Mouse (Mus musculus): ENCODE results near the gene Igdcc4. TPM values are rescaled to one million over a fixed set of nuclear protein-coding genes. Genes with fewer than 3 reads are reported as not detected.
A peak's percentile ranks its signal among the peaks of the same experiment; 100 is the strongest.

Igdcc4 gene
- polyA plus RNA-seq, 1 experiment from 2014 or later = 9.4 TPM

DNA sequence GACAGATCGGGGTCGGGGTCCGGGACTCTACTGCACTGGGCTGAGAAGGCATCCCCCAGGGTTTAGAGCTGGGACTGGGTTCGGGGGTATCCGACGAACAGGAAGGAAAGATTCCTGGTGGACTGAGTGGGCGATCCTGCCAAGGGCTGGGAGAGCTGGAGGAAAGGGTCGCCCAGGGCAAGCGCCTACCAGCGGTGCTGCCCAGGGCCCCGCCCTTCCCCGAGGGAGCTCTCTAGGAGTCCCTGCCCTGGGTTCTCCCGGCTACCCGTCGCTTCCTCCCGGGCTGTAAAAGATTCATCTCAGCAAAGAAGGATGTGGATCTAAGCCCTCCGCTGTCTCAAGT is 40.7 kb downstream of the Igdcc4 start:
- Histone ChIP-seq H3K4me1 (ENCODE audit: control insufficient read depth, low read depth, low read length) (peaks cover 3% of the 10 kb centered on the region; the same call in 1 of the 2 replicates), H3K9me3 (replicated peaks; ENCODE audit: control insufficient read depth, low read length) (no peaks in the 10 kb centered on the region), H3K9ac (ENCODE audit: low read depth, low read length) (no peak overlapping the region), H3K4me2 (ENCODE audit: low read depth, low read length) (peak overlapping the region; percentile 79), H3K4me3 (ENCODE audit: low read depth, low read length) (peak overlapping the region; percentile 59), H3K27me3 (ENCODE audit: control insufficient read depth, insufficient read depth, low read depth, low read length) (peaks cover 60% of the 10 kb centered on the region), H3K36me3 (ENCODE audit: control insufficient read depth, insufficient read depth) (no peaks in the 10 kb centered on the region), H3K27ac (ENCODE audit: low read length) (no peak overlapping the region)
- no peak; the same call in 1 of the 2 replicates for ATAC-seq (ENCODE audit: low read depth)
- under 1% methylated on average over 17 of the region's 17 CpGs for WGBS (ENCODE audit: insufficient replicate concordance)

DNA sequence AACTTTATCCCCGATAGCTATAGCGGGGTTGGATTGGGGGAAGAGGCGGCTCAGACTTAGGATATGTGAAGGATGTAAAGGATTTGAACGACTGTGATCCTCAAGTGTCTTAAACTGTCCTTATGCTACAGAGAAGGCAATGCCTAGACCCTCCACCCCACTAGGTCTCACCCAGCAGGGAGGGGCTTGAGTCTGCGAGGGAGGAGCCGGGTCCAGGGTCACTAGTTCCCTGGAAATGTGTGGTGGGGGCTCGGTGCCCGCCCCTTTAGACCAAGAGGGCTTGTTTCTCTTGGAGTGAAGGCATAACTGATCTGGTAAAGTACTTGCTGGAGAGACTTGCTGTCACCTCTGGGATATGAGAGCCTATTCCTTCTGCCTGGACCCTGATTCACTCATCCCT is 41.1 kb downstream of the Igdcc4 start:
- Histone ChIP-seq H3K4me3 (ENCODE audit: low read depth, low read length) (no peak overlapping the region), H3K36me3 (ENCODE audit: control insufficient read depth, insufficient read depth) (no peaks in the 10 kb centered on the region), H3K27ac (ENCODE audit: low read length) (no peak overlapping the region), H3K9ac (ENCODE audit: low read depth, low read length) (no peak overlapping the region), H3K27me3 (ENCODE audit: control insufficient read depth, insufficient read depth, low read depth, low read length) (peaks cover 60% of the 10 kb centered on the region), H3K9me3 (replicated peaks; ENCODE audit: control insufficient read depth, low read length) (no peaks in the 10 kb centered on the region), H3K4me1 (ENCODE audit: control insufficient read depth, low read depth, low read length) (peaks cover 3% of the 10 kb centered on the region; the same call in 1 of the 2 replicates), H3K4me2 (ENCODE audit: low read depth, low read length) (no peak overlapping the region; the same call in 1 of the 2 replicates)
- WGBS (ENCODE audit: insufficient replicate concordance) = 7% methylated on average over 8 of the region's 8 CpGs
- ATAC-seq (ENCODE audit: low read depth) = no peak

DNA sequence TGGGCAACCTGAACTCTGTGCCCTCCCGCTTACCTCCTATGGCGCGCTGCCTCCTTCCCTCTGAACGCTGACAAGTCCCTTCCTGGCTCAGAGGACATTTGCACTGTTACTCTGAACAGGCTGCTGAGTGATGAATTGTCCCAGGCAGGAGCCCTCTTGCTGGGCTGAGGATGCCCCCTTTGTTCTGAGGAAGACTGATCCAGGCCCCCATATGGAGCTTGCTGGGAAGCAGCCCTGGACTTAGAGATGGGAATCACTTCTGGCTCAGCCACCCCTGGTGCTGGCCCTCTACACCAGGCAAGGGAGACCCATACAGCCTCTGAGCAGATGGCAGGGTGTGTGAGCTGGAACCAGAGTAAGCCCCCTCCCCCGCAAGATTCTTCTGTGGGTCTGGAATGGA is 44.7 kb downstream of the Igdcc4 start:
- ATAC-seq (ENCODE audit: low read depth) = no peak
- no peak overlapping the region for H3K4me2 ChIP-seq (ENCODE audit: low read depth, low read length)
- no peak overlapping the region for H3K27ac ChIP-seq (ENCODE audit: low read length)
- H3K27me3 ChIP-seq (ENCODE audit: control insufficient read depth, insufficient read depth, low read depth, low read length) = peaks cover 35% of the 10 kb centered on the region
- H3K9ac ChIP-seq (ENCODE audit: low read depth, low read length) = no peak overlapping the region
- H3K36me3 ChIP-seq (ENCODE audit: control insufficient read depth, insufficient read depth) = no peaks in the 10 kb centered on the region
- H3K4me3 ChIP-seq (ENCODE audit: low read depth, low read length) = no peak overlapping the region
- no peaks in the 10 kb centered on the region for H3K9me3 ChIP-seq (replicated peaks; ENCODE audit: control insufficient read depth, low read length)
- 59% methylated on average over 5 of the region's 5 CpGs for WGBS (ENCODE audit: insufficient replicate concordance)
- no peaks in the 10 kb centered on the region; the same call in 1 of the 2 replicates for H3K4me1 ChIP-seq (ENCODE audit: control insufficient read depth, low read depth, low read length)

DNA sequence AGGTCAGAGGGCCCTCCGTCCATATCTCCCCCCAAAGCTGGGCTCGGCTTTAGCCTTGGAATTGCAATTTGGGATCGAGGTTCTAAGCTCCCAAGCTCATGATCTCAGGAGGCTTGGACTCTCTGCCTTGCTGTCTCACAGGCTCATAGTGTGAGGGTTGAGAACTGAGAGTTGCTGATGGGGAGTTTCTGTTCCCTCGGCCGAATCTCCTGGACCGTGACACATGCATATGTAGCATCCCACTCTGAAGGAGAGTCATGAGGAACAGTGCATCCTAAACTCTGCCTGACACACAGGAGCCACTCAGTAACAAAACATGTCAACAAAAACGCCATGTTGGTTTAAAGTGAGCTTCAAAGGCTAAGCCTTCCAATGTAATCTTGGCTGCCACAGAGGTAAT is 47.2 kb downstream of the Igdcc4 start:
- H3K36me3 ChIP-seq (ENCODE audit: control insufficient read depth, insufficient read depth) = no peaks in the 10 kb centered on the region
- no peaks in the 10 kb centered on the region; the same call in 1 of the 2 replicates for H3K4me1 ChIP-seq (ENCODE audit: control insufficient read depth, low read depth, low read length)
- no peak for ATAC-seq (ENCODE audit: low read depth)
- no peak overlapping the region for H3K9ac ChIP-seq (ENCODE audit: low read depth, low read length)
- H3K27me3 ChIP-seq (ENCODE audit: control insufficient read depth, insufficient read depth, low read depth, low read length) = peaks cover 10% of the 10 kb centered on the region
- H3K4me3 ChIP-seq (ENCODE audit: low read depth, low read length) = no peak overlapping the region
- no peak overlapping the region for H3K27ac ChIP-seq (ENCODE audit: low read length)
- H3K9me3 ChIP-seq (replicated peaks; ENCODE audit: control insufficient read depth, low read length) = no peaks in the 10 kb centered on the region
- WGBS (ENCODE audit: insufficient replicate concordance) = 64% methylated on average over 7 of the region's 7 CpGs
- no peak overlapping the region for H3K4me2 ChIP-seq (ENCODE audit: low read depth, low read length)

DNA sequence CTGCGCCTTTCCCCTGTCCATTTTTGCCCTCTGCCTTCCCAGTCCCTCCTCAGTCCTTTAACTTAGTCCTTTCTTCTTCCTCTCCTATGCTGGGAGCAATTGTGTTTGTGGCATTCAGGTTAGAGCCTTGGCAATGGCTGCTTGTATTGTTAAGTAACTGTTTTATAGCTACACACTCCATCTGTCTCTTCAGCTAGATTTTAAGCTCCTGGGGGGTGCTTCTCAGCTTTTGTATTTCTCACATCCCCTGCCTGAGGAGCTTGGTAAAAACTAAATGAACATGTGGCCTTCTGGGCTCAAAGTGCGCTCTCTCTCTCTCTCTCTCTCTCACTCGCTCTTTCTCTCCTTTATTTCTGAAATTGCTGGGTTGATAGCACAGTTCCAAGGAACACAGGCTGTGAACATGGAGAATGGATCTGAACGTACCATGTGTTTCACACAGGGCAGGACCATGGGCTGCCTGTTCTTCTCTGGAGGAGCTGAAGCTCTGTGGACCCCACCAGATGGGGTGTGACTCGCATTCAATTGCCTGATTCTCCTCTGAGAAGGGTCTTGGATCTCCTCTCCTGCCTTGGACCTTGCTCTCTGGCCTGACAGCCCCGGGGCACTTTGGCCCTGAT is 51.5 kb downstream of the Igdcc4 start:
- Histone ChIP-seq H3K27me3 (ENCODE audit: control insufficient read depth, insufficient read depth, low read depth, low read length) (peaks cover 11% of the 10 kb centered on the region), H3K4me1 (ENCODE audit: control insufficient read depth, low read depth, low read length) (no peaks in the 10 kb centered on the region; the same call in 1 of the 2 replicates), H3K9me3 (replicated peaks; ENCODE audit: control insufficient read depth, low read length) (no peaks in the 10 kb centered on the region), H3K27ac (ENCODE audit: low read length) (no peak overlapping the region), H3K4me2 (ENCODE audit: low read depth, low read length) (no peak overlapping the region), H3K4me3 (ENCODE audit: low read depth, low read length) (no peak overlapping the region), H3K9ac (ENCODE audit: low read depth, low read length) (no peak overlapping the region), H3K36me3 (ENCODE audit: control insufficient read depth, insufficient read depth) (no peaks in the 10 kb centered on the region)
- ATAC-seq (ENCODE audit: low read depth) = no peak
- WGBS (ENCODE audit: insufficient replicate concordance) = 53% methylated on average over 6 of the region's 6 CpGs

DNA sequence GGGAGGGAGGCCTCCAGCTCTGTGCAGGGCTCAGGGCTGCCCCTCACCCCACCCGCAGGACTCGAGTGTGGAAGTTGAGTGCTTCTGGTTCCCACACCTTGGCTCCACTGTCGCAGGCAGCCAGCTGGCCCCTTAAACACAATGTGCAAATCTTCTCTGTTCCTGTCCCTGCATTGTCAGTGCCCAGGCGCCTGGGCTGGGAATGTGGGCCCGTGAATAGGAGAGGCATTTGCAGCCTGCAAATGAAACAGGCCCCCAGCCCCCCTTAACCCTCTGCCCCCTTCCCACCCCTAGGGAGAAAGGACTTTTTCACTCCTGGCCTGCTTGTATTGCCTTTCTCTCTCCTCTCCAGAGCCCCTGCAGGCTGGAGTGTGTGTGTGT is 52.0 kb downstream of the Igdcc4 start:
- ATAC-seq (ENCODE audit: low read depth) = no peak
- Histone ChIP-seq H3K9ac (ENCODE audit: low read depth, low read length) (no peak overlapping the region), H3K27ac (ENCODE audit: low read length) (no peak overlapping the region), H3K27me3 (ENCODE audit: control insufficient read depth, insufficient read depth, low read depth, low read length) (peaks cover 16% of the 10 kb centered on the region), H3K4me3 (ENCODE audit: low read depth, low read length) (no peak overlapping the region), H3K4me1 (ENCODE audit: control insufficient read depth, low read depth, low read length) (no peaks in the 10 kb centered on the region; the same call in 1 of the 2 replicates), H3K4me2 (ENCODE audit: low read depth, low read length) (no peak overlapping the region), H3K9me3 (replicated peaks; ENCODE audit: control insufficient read depth, low read length) (no peaks in the 10 kb centered on the region), H3K36me3 (ENCODE audit: control insufficient read depth, insufficient read depth) (no peaks in the 10 kb centered on the region)
- 30% methylated on average over 5 of the region's 5 CpGs for WGBS (ENCODE audit: insufficient replicate concordance)

DNA sequence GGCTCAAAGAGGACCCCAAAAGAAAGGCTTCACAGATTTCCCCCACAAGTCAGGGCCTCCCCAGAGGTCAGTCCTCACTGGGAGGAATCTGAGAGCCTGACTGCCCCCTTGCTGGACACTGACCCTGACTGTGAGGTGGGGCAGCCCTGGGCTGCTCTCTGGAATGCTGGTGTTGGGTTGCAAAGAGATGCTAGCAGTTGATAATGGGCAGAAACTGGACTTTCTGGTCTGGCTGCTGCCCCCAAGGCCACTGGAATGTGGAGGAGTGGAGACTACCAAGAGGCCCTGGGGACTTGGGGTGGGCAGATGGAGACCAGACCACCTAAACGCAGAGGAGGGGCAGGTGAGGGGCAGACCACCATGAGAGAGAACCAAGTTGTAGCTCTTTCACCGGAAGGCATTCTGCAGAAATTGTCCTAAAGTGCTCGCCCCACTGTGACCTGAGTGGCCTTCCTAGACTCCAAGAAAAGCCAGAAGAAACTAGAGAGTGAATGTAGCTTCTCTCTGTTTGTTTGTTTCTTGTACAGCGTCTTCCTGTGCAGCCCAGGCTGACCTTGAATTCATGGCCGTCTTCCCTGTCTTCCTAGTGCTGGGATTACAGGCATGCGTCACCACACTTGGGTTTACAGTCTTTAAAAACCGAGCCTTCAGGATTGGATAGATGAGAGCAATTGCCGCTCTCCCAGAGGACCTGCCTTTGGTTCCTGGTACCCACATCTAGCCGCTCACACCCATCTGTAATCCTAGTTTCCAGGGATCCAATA is 53.6 kb downstream of the Igdcc4 start:
- H3K4me1 ChIP-seq (ENCODE audit: control insufficient read depth, low read depth, low read length) = no peaks in the 10 kb centered on the region; the same call in 1 of the 2 replicates
- no peak for ATAC-seq (ENCODE audit: low read depth)
- H3K36me3 ChIP-seq (ENCODE audit: control insufficient read depth, insufficient read depth) = no peaks in the 10 kb centered on the region
- 59% methylated on average over 9 of the region's 9 CpGs for WGBS (ENCODE audit: insufficient replicate concordance)
- H3K4me2 ChIP-seq (ENCODE audit: low read depth, low read length) = no peak overlapping the region
- H3K27me3 ChIP-seq (ENCODE audit: control insufficient read depth, insufficient read depth, low read depth, low read length) = peaks cover 24% of the 10 kb centered on the region
- no peak overlapping the region for H3K4me3 ChIP-seq (ENCODE audit: low read depth, low read length)
- H3K9ac ChIP-seq (ENCODE audit: low read depth, low read length) = no peak overlapping the region
- H3K9me3 ChIP-seq (replicated peaks; ENCODE audit: control insufficient read depth, low read length) = no peaks in the 10 kb centered on the region
- H3K27ac ChIP-seq (ENCODE audit: low read length) = no peak overlapping the region

DNA sequence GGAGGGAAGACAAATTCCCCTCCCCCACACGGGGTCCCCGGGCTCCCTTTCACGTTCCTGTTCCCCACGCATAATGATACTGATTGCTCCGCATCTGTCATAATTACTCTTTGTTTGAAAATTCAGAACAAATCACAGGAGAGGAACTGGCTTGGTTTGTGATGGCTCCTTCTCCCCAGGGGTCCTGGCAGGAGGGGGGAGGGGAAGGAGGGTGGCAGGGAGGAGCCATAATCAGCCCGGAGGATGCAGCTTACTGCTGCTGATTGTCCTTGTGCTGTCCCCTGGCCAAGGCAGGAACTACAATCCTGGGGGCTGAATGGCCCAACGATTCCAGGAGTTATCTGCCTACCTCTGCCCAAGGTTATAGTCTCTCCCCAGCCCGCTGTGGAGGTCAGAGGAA is 55.3 kb downstream of the Igdcc4 start:
- Histone ChIP-seq H3K4me2 (ENCODE audit: low read depth, low read length) (no peak overlapping the region), H3K4me3 (ENCODE audit: low read depth, low read length) (no peak overlapping the region), H3K27ac (ENCODE audit: low read length) (no peak overlapping the region), H3K36me3 (ENCODE audit: control insufficient read depth, insufficient read depth) (no peaks in the 10 kb centered on the region), H3K9ac (ENCODE audit: low read depth, low read length) (no peak overlapping the region), H3K9me3 (replicated peaks; ENCODE audit: control insufficient read depth, low read length) (no peaks in the 10 kb centered on the region), H3K27me3 (ENCODE audit: control insufficient read depth, insufficient read depth, low read depth, low read length) (peaks cover 41% of the 10 kb centered on the region), H3K4me1 (ENCODE audit: control insufficient read depth, low read depth, low read length) (no peaks in the 10 kb centered on the region; the same call in 1 of the 2 replicates)
- 8% methylated on average over 8 of the region's 8 CpGs for WGBS (ENCODE audit: insufficient replicate concordance)
- ATAC-seq (ENCODE audit: low read depth) = no peak

DNA sequence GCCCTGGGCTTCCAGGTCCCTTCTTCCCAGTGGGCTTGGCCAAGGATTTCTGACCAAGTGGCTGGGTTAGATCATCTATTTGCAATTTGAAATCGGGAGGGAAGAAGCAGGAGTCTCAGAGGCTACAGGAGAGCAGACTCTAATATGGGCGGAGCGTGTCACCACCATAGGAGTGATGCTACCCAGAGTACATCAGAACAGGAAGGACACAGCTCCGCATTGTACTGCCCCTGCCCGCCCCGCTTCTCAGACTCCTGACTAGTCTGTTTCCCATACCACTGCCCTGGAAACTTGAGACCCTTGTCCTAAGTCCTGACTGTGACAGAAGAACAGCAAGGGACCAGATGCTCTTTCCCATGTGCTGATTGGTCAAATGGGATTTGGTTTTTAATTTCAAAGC is 56.3 kb downstream of the Igdcc4 start:
- Histone ChIP-seq H3K9ac (ENCODE audit: low read depth, low read length) (no peak overlapping the region), H3K4me1 (ENCODE audit: control insufficient read depth, low read depth, low read length) (no peaks in the 10 kb centered on the region; the same call in 1 of the 2 replicates), H3K27me3 (ENCODE audit: control insufficient read depth, insufficient read depth, low read depth, low read length) (peaks cover 51% of the 10 kb centered on the region), H3K9me3 (replicated peaks; ENCODE audit: control insufficient read depth, low read length) (no peaks in the 10 kb centered on the region), H3K4me3 (ENCODE audit: low read depth, low read length) (no peak overlapping the region), H3K36me3 (ENCODE audit: control insufficient read depth, insufficient read depth) (no peaks in the 10 kb centered on the region), H3K27ac (ENCODE audit: low read length) (no peak overlapping the region), H3K4me2 (ENCODE audit: low read depth, low read length) (no peak overlapping the region)
- ATAC-seq (ENCODE audit: low read depth) = no peak
- 28% methylated on average over 6 of the region's 6 CpGs for WGBS (ENCODE audit: insufficient replicate concordance)
